Mouse (Mus musculus) olfactory bulb, adult 2 months (tissue): ENCODE results near the gene Hsf2bp.

ENCODE experiments used
- CTCF ChIP-seq: fragments of 200-500 bp; IDR thresholded peaks from 2 replicates; pipeline ENCODE4 v1.5.1; 2012; ENCODE audit warnings: low read depth, mild to moderate bottlenecking, low read length, moderate library complexity; ENCODE audit not compliant: insufficient read depth
- POLR2A ChIP-seq: fragments of 200-500 bp; IDR thresholded peaks from 2 replicates; pipeline ENCODE4 v1.6.1; 2012; ENCODE audit warnings: mild to moderate bottlenecking, low read depth, low read length, moderate library complexity; ENCODE audit not compliant: insufficient read depth

DNA sequence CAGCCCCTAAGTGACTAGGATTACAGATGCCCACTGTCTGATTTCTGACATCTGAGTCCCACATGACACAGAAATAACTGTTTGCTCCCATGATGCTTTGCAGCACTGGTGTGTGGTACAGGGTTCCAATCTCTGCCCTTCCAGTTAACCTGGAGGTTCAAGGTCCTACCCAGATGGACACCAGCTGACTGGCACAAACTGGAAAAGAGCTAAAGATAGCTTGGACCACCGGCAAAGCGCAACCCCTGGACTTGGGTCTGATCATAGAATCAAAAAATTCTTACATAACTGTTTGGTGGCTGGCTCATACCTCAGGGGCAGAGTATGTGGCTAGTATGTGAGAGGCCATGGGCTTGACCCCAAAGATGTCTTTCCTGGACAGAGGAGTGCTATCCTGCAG is 47.2 kb upstream of the Hsf2bp start:
- TF ChIP-seq CTCF (no peak), POLR2A (no peak)
